Mouse (Mus musculus): ENCODE measurements around the gene Ank2. TPM values are rescaled to one million over a fixed set of nuclear protein-coding genes. Genes with fewer than 3 reads are reported as not detected.

Ank2 gene
- polyA plus RNA-seq, 1 experiment from 2014 or later, result 204 TPM

- Histone ChIP-seq H3K27ac (no peak overlapping the region), H3K36me3 (replicated peaks; ENCODE audit: control insufficient read depth, insufficient read depth) (peaks cover 73% of the 10 kb centered on the region), H3K4me1 (replicated peaks; ENCODE audit: control insufficient read depth, insufficient read depth, low read length) (no peaks in the 10 kb centered on the region), H3K4me2 (replicated peaks) (no peak overlapping the region), H3K9me3 (ENCODE audit: control insufficient read depth, low read length) (no peaks in the 10 kb centered on the region), H3K9ac (no peak overlapping the region), H3K27me3 (ENCODE audit: control insufficient read depth, insufficient read depth, low read length) (no peaks in the 10 kb centered on the region), H3K4me3 (replicated peaks; ENCODE audit: low read length) (no peak overlapping the region)
- ATAC-seq (ENCODE audit: low FRiP score) (no peak), DNase-seq (ENCODE audit: low spot score) (no peak)
- WGBS, result 96% methylated on average over 2 of the region's 2 CpGs
Measured at GRCm38 (mm10) chr3:126968721-126969120, 530.4 kb downstream of the Ank2 start.

- Histone ChIP-seq H3K4me1 (replicated peaks; ENCODE audit: control insufficient read depth, insufficient read depth, low read length) (no peaks in the 10 kb centered on the region), H3K9me3 (ENCODE audit: control insufficient read depth, low read length) (no peaks in the 10 kb centered on the region), H3K36me3 (replicated peaks; ENCODE audit: control insufficient read depth, insufficient read depth) (peaks cover 68% of the 10 kb centered on the region), H3K27ac (no peak overlapping the region), H3K4me2 (replicated peaks) (no peak overlapping the region), H3K9ac (no peak overlapping the region), H3K4me3 (replicated peaks; ENCODE audit: low read length) (no peak overlapping the region), H3K27me3 (ENCODE audit: control insufficient read depth, insufficient read depth, low read length) (no peaks in the 10 kb centered on the region)
- ATAC-seq (ENCODE audit: low FRiP score), result no peak
- DNase-seq (ENCODE audit: low spot score), result no peak
- WGBS, result 79% methylated on average over 2 of the region's 2 CpGs
Measured at GRCm38 (mm10) chr3:126965767-126966166, 533.4 kb downstream of the Ank2 start.

- no peak for DNase-seq (ENCODE audit: low spot score)
- peaks cover 81% of the 10 kb centered on the region for H3K36me3 ChIP-seq (replicated peaks; ENCODE audit: control insufficient read depth, insufficient read depth)
Measured at GRCm38 (mm10) chr3:126962326-126962725, 536.8 kb downstream of the Ank2 start.

DNA sequence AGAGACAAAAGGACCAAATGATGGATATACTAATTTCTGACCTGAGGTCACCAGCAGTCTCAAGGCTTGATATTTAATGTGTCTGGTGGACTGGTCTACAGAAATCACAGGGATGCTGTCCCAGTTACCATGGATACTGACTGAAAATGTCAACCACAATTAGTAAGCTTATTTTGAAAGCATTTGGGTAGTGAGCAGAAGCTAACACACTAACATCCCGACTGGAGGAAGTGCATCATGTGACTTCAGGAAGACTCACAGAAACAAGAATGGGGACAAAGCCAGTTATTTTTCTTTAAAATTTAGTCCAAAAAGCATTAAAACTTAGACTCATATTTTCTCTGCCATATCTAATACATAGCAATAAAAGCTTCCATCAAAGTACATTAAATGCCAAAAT lies 546.5 kb downstream of the Ank2 start:
- Histone ChIP-seq H3K27ac (no peak overlapping the region), H3K4me2 (replicated peaks) (no peak overlapping the region), H3K36me3 (replicated peaks; ENCODE audit: control insufficient read depth, insufficient read depth) (peaks cover 86% of the 10 kb centered on the region), H3K27me3 (ENCODE audit: control insufficient read depth, insufficient read depth, low read length) (no peaks in the 10 kb centered on the region), H3K9ac (no peak overlapping the region), H3K4me1 (replicated peaks; ENCODE audit: control insufficient read depth, insufficient read depth, low read length) (no peaks in the 10 kb centered on the region), H3K9me3 (ENCODE audit: control insufficient read depth, low read length) (no peaks in the 10 kb centered on the region), H3K4me3 (replicated peaks; ENCODE audit: low read length) (no peak overlapping the region)
- WGBS, result 29% methylated on average over 1 of the region's 1 CpGs
- DNase-seq (ENCODE audit: low spot score) (no peak), ATAC-seq (ENCODE audit: low FRiP score) (no peak)

More at GRCm38 (mm10) chr3:126962326-126962725, 536.8 kb downstream of the Ank2 start:
- H3K9me3 ChIP-seq (ENCODE audit: control insufficient read depth, low read length), result no peaks in the 10 kb centered on the region
- no peak overlapping the region for H3K4me3 ChIP-seq (replicated peaks; ENCODE audit: low read length)
- H3K27me3 ChIP-seq (ENCODE audit: control insufficient read depth, insufficient read depth, low read length), result no peaks in the 10 kb centered on the region
- H3K4me1 ChIP-seq (replicated peaks; ENCODE audit: control insufficient read depth, insufficient read depth, low read length), result no peaks in the 10 kb centered on the region
- WGBS, result 97% methylated on average over 8 of the region's 8 CpGs
- no peak overlapping the region for H3K4me2 ChIP-seq (replicated peaks)
- no peak overlapping the region for H3K27ac ChIP-seq
- no peak overlapping the region for H3K9ac ChIP-seq
- ATAC-seq (ENCODE audit: low FRiP score), result no peak

GRCm38 (mm10) chr3:126946591-126946990 lies 552.6 kb downstream of the Ank2 start:
- H3K27me3 ChIP-seq (ENCODE audit: control insufficient read depth, insufficient read depth, low read length), result no peaks in the 10 kb centered on the region
- H3K4me1 ChIP-seq (replicated peaks; ENCODE audit: control insufficient read depth, insufficient read depth, low read length), result no peaks in the 10 kb centered on the region
- H3K9me3 ChIP-seq (ENCODE audit: control insufficient read depth, low read length), result no peaks in the 10 kb centered on the region
- H3K4me3 ChIP-seq (replicated peaks; ENCODE audit: low read length), result no peak overlapping the region
- H3K27ac ChIP-seq, result no peak overlapping the region
- DNase-seq (ENCODE audit: low spot score), result no peak
- WGBS, result 97% methylated on average over 10 of the region's 10 CpGs
- H3K4me2 ChIP-seq (replicated peaks), result no peak overlapping the region
- H3K36me3 ChIP-seq (replicated peaks; ENCODE audit: control insufficient read depth, insufficient read depth), result peaks cover 97% of the 10 kb centered on the region
- ATAC-seq (ENCODE audit: low FRiP score), result no peak
- no peak overlapping the region for H3K9ac ChIP-seq

DNA sequence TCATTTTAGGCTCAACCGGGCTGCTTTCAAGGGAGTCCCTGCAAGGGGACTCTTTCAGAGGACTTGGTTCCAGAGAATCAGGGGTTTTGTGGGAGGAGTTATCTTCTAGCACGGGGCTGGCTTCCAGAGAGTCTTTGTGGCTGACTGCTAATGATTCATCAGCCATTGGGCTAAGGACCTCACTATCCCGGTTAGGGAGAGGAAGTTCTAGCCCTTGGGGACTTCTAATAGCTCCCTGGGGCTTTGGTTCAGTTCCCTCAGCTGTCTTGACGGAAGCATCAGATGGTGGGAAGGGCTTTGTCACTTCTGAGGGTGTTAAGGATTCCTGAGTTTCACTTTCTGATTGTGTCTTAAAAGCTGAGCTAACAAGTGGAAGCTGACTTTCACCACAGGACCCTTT lies 554.3 kb downstream of the Ank2 start:
- Histone ChIP-seq H3K4me3 (replicated peaks; ENCODE audit: low read length) (no peak overlapping the region), H3K4me2 (replicated peaks) (no peak overlapping the region), H3K9me3 (ENCODE audit: control insufficient read depth, low read length) (no peaks in the 10 kb centered on the region), H3K27me3 (ENCODE audit: control insufficient read depth, insufficient read depth, low read length) (no peaks in the 10 kb centered on the region), H3K36me3 (replicated peaks; ENCODE audit: control insufficient read depth, insufficient read depth) (peaks cover 99% of the 10 kb centered on the region), H3K27ac (no peak overlapping the region), H3K9ac (no peak overlapping the region), H3K4me1 (replicated peaks; ENCODE audit: control insufficient read depth, insufficient read depth, low read length) (no peaks in the 10 kb centered on the region)
- DNase-seq (ENCODE audit: low spot score) (no peak), ATAC-seq (ENCODE audit: low FRiP score) (no peak)
- WGBS, result 66% methylated on average over 4 of the region's 4 CpGs

- no peak for DNase-seq (ENCODE audit: low spot score)
Measured at GRCm38 (mm10) chr3:126944081-126944480, 555.1 kb downstream of the Ank2 start.

DNA sequence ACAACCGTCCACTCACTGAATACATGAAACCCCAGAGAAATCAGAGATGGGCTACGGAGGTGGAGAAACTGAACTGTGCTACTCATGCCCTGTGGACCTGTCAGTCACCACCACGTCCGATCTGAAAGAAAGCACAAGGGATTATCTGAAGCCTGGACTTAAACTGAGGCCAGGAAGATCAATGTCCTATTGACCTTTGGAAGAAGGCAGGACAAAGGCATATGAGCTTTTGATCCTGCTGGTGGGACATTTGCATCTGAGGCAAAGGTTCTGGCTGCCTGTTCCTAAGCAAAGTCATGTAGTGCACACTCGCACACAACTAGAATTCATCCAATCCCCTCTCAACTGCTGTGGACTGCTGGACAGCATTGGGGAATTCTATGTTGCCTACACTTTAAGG lies 558.7 kb downstream of the Ank2 start:
- Histone ChIP-seq H3K4me3 (replicated peaks; ENCODE audit: low read length) (no peak overlapping the region), H3K9ac (no peak overlapping the region), H3K27ac (no peak overlapping the region), H3K9me3 (ENCODE audit: control insufficient read depth, low read length) (no peaks in the 10 kb centered on the region), H3K36me3 (replicated peaks; ENCODE audit: control insufficient read depth, insufficient read depth) (peaks cover 91% of the 10 kb centered on the region), H3K4me2 (replicated peaks) (no peak overlapping the region), H3K4me1 (replicated peaks; ENCODE audit: control insufficient read depth, insufficient read depth, low read length) (no peaks in the 10 kb centered on the region), H3K27me3 (ENCODE audit: control insufficient read depth, insufficient read depth, low read length) (no peaks in the 10 kb centered on the region)
- ATAC-seq (ENCODE audit: low FRiP score) (no peak), DNase-seq (ENCODE audit: low spot score) (no peak)
- 50% methylated on average over 5 of the region's 5 CpGs for WGBS

More at GRCm38 (mm10) chr3:126944081-126944480, 555.1 kb downstream of the Ank2 start:
- Histone ChIP-seq H3K4me3 (replicated peaks; ENCODE audit: low read length) (no peak overlapping the region), H3K27ac (no peak overlapping the region), H3K4me1 (replicated peaks; ENCODE audit: control insufficient read depth, insufficient read depth, low read length) (no peaks in the 10 kb centered on the region), H3K27me3 (ENCODE audit: control insufficient read depth, insufficient read depth, low read length) (no peaks in the 10 kb centered on the region), H3K36me3 (replicated peaks; ENCODE audit: control insufficient read depth, insufficient read depth) (peaks cover 99% of the 10 kb centered on the region), H3K4me2 (replicated peaks) (no peak overlapping the region), H3K9ac (no peak overlapping the region), H3K9me3 (ENCODE audit: control insufficient read depth, low read length) (no peaks in the 10 kb centered on the region)
- WGBS, result 74% methylated on average over 11 of the region's 11 CpGs
- ATAC-seq (ENCODE audit: low FRiP score), result no peak

DNA sequence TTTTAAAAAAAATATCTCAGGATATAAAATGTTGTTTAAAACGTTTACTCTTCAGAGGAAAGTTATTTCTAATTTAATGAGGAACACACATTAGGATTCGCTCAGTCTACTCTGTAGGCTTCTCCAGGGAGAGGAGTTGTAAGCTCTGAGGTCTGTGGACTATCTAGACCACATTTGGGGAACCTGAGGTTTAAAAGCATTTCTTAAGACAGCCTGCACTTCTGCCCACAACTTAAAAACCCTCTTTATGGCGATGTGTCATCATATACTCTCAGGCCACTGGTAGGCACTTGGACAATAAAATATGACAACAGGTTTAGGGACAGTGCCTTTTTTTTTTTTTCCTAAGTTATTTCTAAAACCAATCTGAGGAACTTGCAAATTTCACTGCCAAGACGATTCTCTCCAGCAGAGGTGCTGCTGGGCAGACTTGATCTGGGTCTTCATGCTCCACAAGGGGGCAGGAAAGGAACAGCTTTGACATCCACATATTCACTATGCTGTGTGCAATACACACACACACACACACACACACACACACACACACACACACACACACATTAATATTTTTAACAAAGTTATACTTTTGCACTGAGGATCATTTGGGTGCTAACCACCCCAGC lies 567.2 kb downstream of the Ank2 start:
- Histone ChIP-seq H3K9ac (no peak overlapping the region), H3K4me1 (replicated peaks; ENCODE audit: control insufficient read depth, insufficient read depth, low read length) (no peaks in the 10 kb centered on the region), H3K36me3 (replicated peaks; ENCODE audit: control insufficient read depth, insufficient read depth) (peaks cover 92% of the 10 kb centered on the region), H3K9me3 (ENCODE audit: control insufficient read depth, low read length) (no peaks in the 10 kb centered on the region), H3K4me2 (replicated peaks) (no peak overlapping the region), H3K27ac (no peak overlapping the region), H3K4me3 (replicated peaks; ENCODE audit: low read length) (no peak overlapping the region), H3K27me3 (ENCODE audit: control insufficient read depth, insufficient read depth, low read length) (no peaks in the 10 kb centered on the region)
- WGBS, result 75% methylated on average over 4 of the region's 4 CpGs
- DNase-seq (ENCODE audit: low spot score) (no peak), ATAC-seq (ENCODE audit: low FRiP score) (peak; percentile 70; the same call in 1 of the 2 replicates)
